Mouse (Mus musculus) thymus, adult 2 months (tissue): Measurements from ENCODE around the gene Mpzl1.

ENCODE experiments used
- CTCF ChIP-seq: fragments of 200-500 bp; IDR thresholded peaks from 2 replicates; pipeline ENCODE4 v1.5.1; 2012; ENCODE audit warnings: mild to moderate bottlenecking, control low read depth, low read length, moderate library complexity, borderline replicate concordance; ENCODE audit not compliant: control insufficient read depth, poor library complexity, insufficient read depth; ENCODE audit errors: extremely low read depth
- POLR2A ChIP-seq: fragments of 200-500 bp; IDR thresholded peaks from 2 replicates; pipeline ENCODE4 v1.6.1; 2012; ENCODE audit warnings: mild to moderate bottlenecking, low read length, control low read depth, moderate library complexity; ENCODE audit not compliant: control insufficient read depth, poor library complexity, insufficient read depth; ENCODE audit errors: extremely low read depth

GRCm38 (mm10) chr1:165662426-165663192, 28.3 kb upstream of the Mpzl1 start:
- TF ChIP-seq CTCF (no peak), POLR2A (no peak)
